Mouse (Mus musculus) spleen, adult 18-20 months (tissue): ENCODE results near the gene Olfr1100.

Source experiments
- DNase-seq, 2 experiments: peaks; one replicate each; pipeline ENCODE4 v3.0.0; 2022; ENCODE audit warnings: mixed read lengths in 2 of 2

The Olfr1100 gene

DNA sequence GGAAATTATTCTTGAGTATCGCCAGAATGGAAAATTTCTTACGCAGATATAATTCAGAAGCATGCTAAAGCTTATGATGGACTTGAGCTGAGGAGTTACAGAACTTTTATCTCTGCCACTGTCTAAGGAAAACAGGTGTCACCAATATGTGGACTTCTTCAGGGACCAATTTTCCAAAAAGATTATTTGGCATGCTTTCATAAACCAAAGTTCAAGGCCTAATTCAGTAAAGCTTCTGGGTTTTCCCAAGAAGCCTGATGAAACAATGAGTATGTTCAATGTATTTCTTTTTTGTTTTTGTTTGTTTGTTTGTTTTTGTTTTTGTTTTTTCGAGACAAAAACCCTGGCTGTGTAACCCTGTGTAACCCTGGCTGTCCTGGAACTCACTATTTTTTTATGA, at the start of gene Olfr1100:
Gene Olfr1100 (minus strand): TSS at position 101 of the 400 bp plus-strand sequence.
- no peak for DNase-seq

DNA sequence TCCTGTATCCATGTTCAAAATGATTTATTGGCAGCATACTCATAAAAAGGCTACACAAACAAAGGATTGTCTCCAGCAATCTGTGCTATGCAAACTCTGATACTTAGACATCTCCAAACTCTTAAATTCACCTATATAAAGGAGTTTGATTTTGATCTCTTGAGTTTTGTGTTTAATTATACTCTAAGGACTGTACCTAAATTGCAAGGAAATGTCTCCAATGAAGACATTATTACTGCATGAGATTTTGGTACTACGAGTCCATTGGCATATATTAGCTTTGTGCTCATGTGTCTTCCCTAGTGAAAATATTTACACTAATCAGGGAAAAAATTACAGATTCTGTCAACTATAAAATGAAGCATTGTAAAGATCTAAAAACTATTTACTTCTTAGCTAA, 47.2 kb upstream of the Olfr1100 start, which contains the start of gene Olfr1104:
Gene Olfr1104 (minus strand): TSS at position 101 of the 400 bp plus-strand sequence.
- DNase-seq = no peak

GRCm38 (mm10) chr2:86998098-86998497, 18.3 kb upstream of the Olfr1100 start, which contains the start of gene Olfr1102:
Gene Olfr1102, plus strand, starts transcription at chr2:86998398.
- DNase-seq = no peak

GRCm38 (mm10) chr2:86991121-86991520, 11.4 kb upstream of the Olfr1100 start, which contains the start of gene Olfr1101:
Gene Olfr1101, minus strand, starts transcription at chr2:86991221.
- DNase-seq = no peak

DNA sequence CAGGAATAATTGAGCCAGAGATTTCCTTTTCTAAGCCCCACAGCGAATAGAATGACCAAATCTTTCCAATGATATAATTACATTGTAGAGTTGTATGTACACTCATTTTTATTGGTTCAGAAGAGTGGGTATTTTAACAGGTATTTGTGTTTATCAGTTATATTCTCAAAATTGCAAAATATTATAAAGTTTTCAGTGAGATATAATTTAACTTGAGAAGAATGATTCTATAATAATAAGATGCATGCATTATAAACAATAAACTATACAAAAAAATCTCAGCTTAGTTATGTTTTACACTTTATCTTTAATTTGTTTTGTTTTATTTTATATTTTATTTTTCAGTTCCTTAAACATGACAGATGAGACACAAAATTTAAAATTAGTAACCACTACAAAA, 19.2 kb downstream of the Olfr1100 start, which contains the start of gene Olfr1099:
Gene Olfr1099 (minus strand): TSS at position 101 of the 400 bp plus-strand sequence.
- no peak for DNase-seq

GRCm38 (mm10) chr2:86926557-86926956, 53.2 kb downstream of the Olfr1100 start:
- DNase-seq = no peak
